Mouse (Mus musculus) cerebellum, adult (tissue): Measurements from ENCODE around the gene Slc24a3.

Experiments
- ATAC-seq: cut with Nextera tagmentation; 2 replicates; pipeline ENCODE4 v1.9.2; 2017; ENCODE audit warnings: mild to moderate bottlenecking, moderate library complexity, mixed read lengths; ENCODE audit not compliant: insufficient number of reproducible peaks, low FRiP score, low TSS enrichment

Slc24a3 gene

GRCm38 (mm10) chr2:145593649-145594347 lies 426.2 kb downstream of the Slc24a3 start:
- ATAC-seq, result no peak

GRCm38 (mm10) chr2:145597866-145598265 lies 430.3 kb downstream of the Slc24a3 start:
- ATAC-seq, result no peak

- no peak for ATAC-seq
Measured at GRCm38 (mm10) chr2:145607844-145608243, 440.3 kb downstream of the Slc24a3 start.

- no peak for ATAC-seq
Measured at GRCm38 (mm10) chr2:145610796-145611705, 443.5 kb downstream of the Slc24a3 start.

GRCm38 (mm10) chr2:145612937-145613336 lies 445.4 kb downstream of the Slc24a3 start:
- no peak for ATAC-seq

GRCm38 (mm10) chr2:145613705-145614104 lies 446.2 kb downstream of the Slc24a3 start:
- no peak for ATAC-seq

GRCm38 (mm10) chr2:145619688-145620087 lies 452.1 kb downstream of the Slc24a3 start:
- no peak for ATAC-seq

GRCm38 (mm10) chr2:145620709-145621108 lies 453.2 kb downstream of the Slc24a3 start:
- no peak for ATAC-seq

- ATAC-seq, result no peak
Measured at GRCm38 (mm10) chr2:145621119-145621518, 453.6 kb downstream of the Slc24a3 start.

GRCm38 (mm10) chr2:145631123-145631798 lies 463.7 kb downstream of the Slc24a3 start:
- ATAC-seq, result no peak

GRCm38 (mm10) chr2:145631799-145632174 lies 464.2 kb downstream of the Slc24a3 start:
- no peak for ATAC-seq

GRCm38 (mm10) chr2:145633811-145634210 lies 466.3 kb downstream of the Slc24a3 start:
- no peak for ATAC-seq

GRCm38 (mm10) chr2:145640255-145640984 lies 472.9 kb downstream of the Slc24a3 start:
- no peak for ATAC-seq

- no peak for ATAC-seq
Measured at GRCm38 (mm10) chr2:145655373-145655960, 487.9 kb downstream of the Slc24a3 start.

- no peak for ATAC-seq
Measured at GRCm38 (mm10) chr2:145656121-145656520, 488.6 kb downstream of the Slc24a3 start.

- ATAC-seq, result no peak
Measured at GRCm38 (mm10) chr2:145656716-145657115, 489.2 kb downstream of the Slc24a3 start.

GRCm38 (mm10) chr2:145661242-145661641 lies 493.7 kb downstream of the Slc24a3 start:
- ATAC-seq, result no peak

- ATAC-seq, result no peak
Measured at GRCm38 (mm10) chr2:145663899-145664298, 496.3 kb downstream of the Slc24a3 start.

GRCm38 (mm10) chr2:145664311-145664710 lies 496.8 kb downstream of the Slc24a3 start:
- no peak for ATAC-seq

GRCm38 (mm10) chr2:145668135-145668534 lies 500.6 kb downstream of the Slc24a3 start:
- no peak for ATAC-seq
